Mouse (Mus musculus) olfactory bulb, adult 2 months (tissue): ENCODE measurements around the gene Wdr43.

Source experiments
- CTCF ChIP-seq: fragments of 200-500 bp; IDR thresholded peaks from 2 replicates; pipeline ENCODE4 v1.5.1; 2012; ENCODE audit warnings: low read depth, mild to moderate bottlenecking, low read length, moderate library complexity; ENCODE audit not compliant: insufficient read depth
- POLR2A ChIP-seq: fragments of 200-500 bp; IDR thresholded peaks from 2 replicates; pipeline ENCODE4 v1.6.1; 2012; ENCODE audit warnings: mild to moderate bottlenecking, low read depth, low read length, moderate library complexity; ENCODE audit not compliant: insufficient read depth

- TF ChIP-seq POLR2A (no peak), CTCF (no peak)
Observed at GRCm38 (mm10) chr17:71642190-71642589, 26.5 kb downstream of the Wdr43 start.
